ENCODE assay signal across 7 mouse cellular contexts in genomic region chr9:18291571-18292429, GRCm38 (mm10). TPM values are rescaled to one million over a fixed set of nuclear protein-coding genes. Genes with fewer than 3 reads are reported as not detected.
DNase-seq lines count a peak whose midpoint lies in the region; ATAC-seq and TF ChIP-seq lines count a peak whose summit lies in the region.

Chordc1 (plus strand) TSS chr9:18292125.

- no peaks in the 10 kb centered on the region for H3K27me3 ChIP-seq in embryonic facial prominence, embryonic 10.5 days (replicated peaks; ENCODE audit: low read depth, poor library complexity, severe bottlenecking)
- H3K27me3 ChIP-seq in intestine, postnatal 0 days (replicated peaks; ENCODE audit: control insufficient read depth, insufficient read depth, low read length) = no peaks in the 10 kb centered on the region
- no peaks in the 10 kb centered on the region for H3K27me3 ChIP-seq in midbrain, embryonic 12.5 days
- no peaks in the 10 kb centered on the region for H3K27me3 ChIP-seq in small intestine, adult 2 months (ENCODE audit: control insufficient read depth, insufficient read depth, low read length)

- peak within 1 kb of the TSS; percentile 96 for H3K27ac ChIP-seq in embryonic facial prominence, embryonic 10.5 days (replicated peaks)
- H3K27ac ChIP-seq in intestine, postnatal 0 days (ENCODE audit: low read depth, low read length) = peak within 1 kb of the TSS; percentile 91
- H3K27ac ChIP-seq in midbrain, embryonic 12.5 days (replicated peaks) = peak within 1 kb of the TSS; percentile 76
- peak within 1 kb of the TSS; percentile 84 for H3K27ac ChIP-seq in small intestine, adult 2 months (ENCODE audit: insufficient read depth, low read depth, low read length)

- TF ChIP-seq CTCF in intestine, postnatal 0 days (IDR thresholded peaks at IDR 0.05; ENCODE audit: low read depth) = peak; percentile 52
- TF ChIP-seq CTCF in small intestine, adult 2 months (IDR thresholded peaks at IDR 0.05; ENCODE audit: extremely low read depth, insufficient read length, insufficient replicate concordance, low read depth, low read length) = peak; percentile 25; the same call in 1 of the 2 replicates

- DNase-seq in adrenal gland, postnatal 10 days = peak; percentile 95
- peak; percentile 97 for DNase-seq in embryonic facial prominence, embryonic 10.5 days (ENCODE audit: low spot score)
- peak; percentile 61 for DNase-seq in gonadal fat pad, adult 2 months (ENCODE audit: low read depth)
- DNase-seq in left cerebral cortex, postnatal 4 days = peak; percentile 98

- peaks cover 15% of the 10 kb centered on the region for H3K4me1 ChIP-seq in embryonic facial prominence, embryonic 10.5 days
- H3K4me1 ChIP-seq in intestine, postnatal 0 days (replicated peaks; ENCODE audit: control insufficient read depth, insufficient read depth, low read length) = no peaks in the 10 kb centered on the region
- peaks cover 11% of the 10 kb centered on the region for H3K4me1 ChIP-seq in midbrain, embryonic 12.5 days
- H3K4me1 ChIP-seq in small intestine, adult 2 months (ENCODE audit: control insufficient read depth, insufficient read depth, insufficient read length, low read length) = peaks cover 5% of the 10 kb centered on the region

- intact Hi-C loops in left cerebral cortex, postnatal 4 days (cut with DNase I) = no loop called here

- H3K9me3 ChIP-seq in embryonic facial prominence, embryonic 10.5 days = no peaks in the 10 kb centered on the region
- no peaks in the 10 kb centered on the region for H3K9me3 ChIP-seq in intestine, postnatal 0 days (ENCODE audit: control insufficient read depth)
- no peaks in the 10 kb centered on the region for H3K9me3 ChIP-seq in midbrain, embryonic 12.5 days

- peak; percentile 100 for ATAC-seq in intestine, postnatal 0 days
- ATAC-seq in midbrain, embryonic 12.5 days (ENCODE audit: low FRiP score, low read depth) = peak; percentile 99

- H3K9ac ChIP-seq in intestine, postnatal 0 days (ENCODE audit: low read depth, low read length) = peak within 1 kb of the TSS; percentile 96
- peak within 1 kb of the TSS; percentile 79 for H3K9ac ChIP-seq in midbrain, embryonic 12.5 days (replicated peaks)

- WGBS in embryonic facial prominence, embryonic 10.5 days = 4% methylated on average over 49 of the region's 49 CpGs
- 3% methylated on average over 48 of the region's 49 CpGs for WGBS in intestine, postnatal 0 days
- WGBS in midbrain, embryonic 12.5 days = 4% methylated on average over 49 of the region's 49 CpGs
- WGBS in small intestine, adult 2 months = 2% methylated on average over 49 of the region's 49 CpGs

- H3K36me3 ChIP-seq in embryonic facial prominence, embryonic 10.5 days (replicated peaks) = peaks cover 10% of the 10 kb centered on the region
- H3K36me3 ChIP-seq in intestine, postnatal 0 days (ENCODE audit: control insufficient read depth, insufficient read depth) = no peaks in the 10 kb centered on the region
- peaks cover 3% of the 10 kb centered on the region; the same call in 1 of the 2 replicates for H3K36me3 ChIP-seq in midbrain, embryonic 12.5 days
- peaks cover 3% of the 10 kb centered on the region; the same call in 1 of the 2 replicates for H3K36me3 ChIP-seq in small intestine, adult 2 months (ENCODE audit: control insufficient read depth, insufficient read depth, low read length)

- peak within 1 kb of the TSS; percentile 94 for H3K4me3 ChIP-seq in embryonic facial prominence, embryonic 10.5 days
- peak within 1 kb of the TSS; percentile 88 for H3K4me3 ChIP-seq in intestine, postnatal 0 days (ENCODE audit: low read depth, low read length)
- H3K4me3 ChIP-seq in midbrain, embryonic 12.5 days = peak within 1 kb of the TSS; percentile 68
- H3K4me3 ChIP-seq in small intestine, adult 2 months (ENCODE audit: low read depth, low read length) = peak within 1 kb of the TSS; percentile 87

- peak; percentile 77 for TF ChIP-seq POLR2A in small intestine, adult 2 months (IDR thresholded peaks at IDR 0.05; ENCODE audit: low read depth, low read length)

- peak within 1 kb of the TSS; percentile 75 for H3K4me2 ChIP-seq in intestine, postnatal 0 days (replicated peaks; ENCODE audit: low read depth)
- H3K4me2 ChIP-seq in midbrain, embryonic 12.5 days (replicated peaks) = peak within 1 kb of the TSS; percentile 81

RNA-seq across cellular contexts. Expression of gene Chordc1, which starts in this region (rescaled TPM):
- total RNA-seq in adrenal gland, postnatal 10 days (2021) = 10 to 100 TPM; 50.0 to 50.2 TPM
- polyA plus RNA-seq in embryonic facial prominence, embryonic 10.5 days (2016; fragmentation: Nextera tagmentation; extraction: Ambion mirVana) = 160 and 165 TPM in 2 replicates
- 14.4 and 29.5 TPM in 2 replicates for polyA plus RNA-seq in gonadal fat pad, adult 2 months (2012; rRNA removed)
- 29.7 and 29.8 TPM in 2 replicates for polyA plus RNA-seq in intestine, postnatal 0 days (2015; fragmentation: Nextera tagmentation; extraction: Ambion mirVana)
- total RNA-seq in left cerebral cortex, postnatal 4 days (2021) = 10 to 100 TPM; 67.3 to 68.9 TPM
- polyA plus RNA-seq in midbrain, embryonic 12.5 days (2016; fragmentation: Nextera tagmentation; extraction: Ambion mirVana) = 134 and 159 TPM in 2 replicates
- polyA plus RNA-seq in small intestine, adult 2 months (2012; rRNA removed) = 3.2 and 5.1 TPM in 2 replicates

Comparison
In these comparisons a context has a peak if more than half of its experiments do, and no peak if none do; other contexts are left out.
1. Peak in every context shown above with its lines: DNase-seq, ATAC-seq, H3K4me3 ChIP-seq and H3K27ac ChIP-seq.